Mouse (Mus musculus) layer of hippocampus, adult 18-20 months (tissue): Measurements from ENCODE around the gene Picalm. TPM values are rescaled to one million over a fixed set of nuclear protein-coding genes. Genes with fewer than 3 reads are reported as not detected.
"Not testable (repeated sequence)": the region's sequence is repeated elsewhere in the genome, so short reads cannot be mapped to it uniquely, and the experiment has no call there.

Experiments used
- DNase-seq, 2 experiments: peaks; one replicate each; pipeline ENCODE4 v3.0.0; 2022; ENCODE audit warnings: low spot score in 2 of 2
- total RNA-seq, 2 experiments: library from RNA; stranded (reverse); gene quantifications; 2 replicates each; pipeline ENCODE4 v1.2.3; 2021

The Picalm gene
- total RNA-seq, 2 experiments from 2014 or later = 144 to 155 TPM

- no peak for DNase-seq
Measured at GRCm38 (mm10) chr7:90131376-90131651, 1.3 kb downstream of the Picalm start.

GRCm38 (mm10) chr7:90131831-90132241 lies 1.8 kb downstream of the Picalm start:
- no peak for DNase-seq

GRCm38 (mm10) chr7:90132322-90132721 lies 2.3 kb downstream of the Picalm start:
- no peak for DNase-seq

- no peak for DNase-seq
Measured at GRCm38 (mm10) chr7:90136736-90137135, 6.7 kb downstream of the Picalm start.

- no peak for DNase-seq
Measured at GRCm38 (mm10) chr7:90138359-90138758, 8.3 kb downstream of the Picalm start.

GRCm38 (mm10) chr7:90140290-90140689 lies 10.3 kb downstream of the Picalm start:
- DNase-seq = no peak

GRCm38 (mm10) chr7:90144275-90144674 lies 14.3 kb downstream of the Picalm start:
- DNase-seq = no peak

- no peak for DNase-seq
Measured at GRCm38 (mm10) chr7:90144971-90145370, 15.0 kb downstream of the Picalm start.

- no peak for DNase-seq
Measured at GRCm38 (mm10) chr7:90145376-90145775, 15.4 kb downstream of the Picalm start.

GRCm38 (mm10) chr7:90145897-90146296 lies 15.9 kb downstream of the Picalm start:
- no peak for DNase-seq

- no peak for DNase-seq
Measured at GRCm38 (mm10) chr7:90146321-90146720, 16.3 kb downstream of the Picalm start.

- no peak for DNase-seq
Measured at GRCm38 (mm10) chr7:90148023-90148422, 18.0 kb downstream of the Picalm start.

GRCm38 (mm10) chr7:90148516-90148915 lies 18.5 kb downstream of the Picalm start:
- no peak for DNase-seq

GRCm38 (mm10) chr7:90150311-90150710 lies 20.3 kb downstream of the Picalm start:
- DNase-seq = peak in 1 of 2 experiments; percentile 44

GRCm38 (mm10) chr7:90158034-90158433 lies 28.0 kb downstream of the Picalm start:
- DNase-seq = no peak

- DNase-seq = no peak
Measured at GRCm38 (mm10) chr7:90160598-90160997, 30.6 kb downstream of the Picalm start.

- DNase-seq = no peak
Measured at GRCm38 (mm10) chr7:90164276-90164675, 34.3 kb downstream of the Picalm start.

GRCm38 (mm10) chr7:90165970-90166369 lies 36.0 kb downstream of the Picalm start:
- DNase-seq = no peak

GRCm38 (mm10) chr7:90167777-90168176 lies 37.8 kb downstream of the Picalm start:
- not testable (repeated sequence) for DNase-seq

- no peak for DNase-seq
Measured at GRCm38 (mm10) chr7:90173778-90174177, 43.8 kb downstream of the Picalm start.

GRCm38 (mm10) chr7:90175576-90175975 lies 45.6 kb downstream of the Picalm start:
- DNase-seq = no peak

- no peak for DNase-seq
Measured at GRCm38 (mm10) chr7:90180635-90181034, 50.6 kb downstream of the Picalm start.

- no peak for DNase-seq
Measured at GRCm38 (mm10) chr7:90200251-90200650, 70.2 kb downstream of the Picalm start.

- no peak for DNase-seq
Measured at GRCm38 (mm10) chr7:90201877-90202465, 72.0 kb downstream of the Picalm start.
